Mouse (Mus musculus) hindbrain, embryonic 16.5 days (tissue): ENCODE measurements around the gene Spata20. TPM values are rescaled to one million over a fixed set of nuclear protein-coding genes. Genes with fewer than 3 reads are reported as not detected.

Source experiments
- ATAC-seq: fragments of 200-750 bp; cut with Nextera tagmentation; 2 replicates; pipeline ENCODE4 v1.8.0; 2017; ENCODE audit warnings: moderate TSS enrichment, moderate library complexity
- H3K27ac ChIP-seq: fragments of 300-500 bp; sonication (generic); 2 replicates; pipeline ENCODE4 v1.5.1; 2014; ENCODE audit warnings: low read depth, mild to moderate bottlenecking, control low read depth, low read length, moderate library complexity
- H3K27me3 ChIP-seq: fragments of 300-500 bp; sonication (generic); replicated peaks from 2 replicates; pipeline ENCODE4 v1.6.1; 2014; ENCODE audit warnings: low read length; ENCODE audit not compliant: control insufficient read depth, insufficient read depth
- H3K36me3 ChIP-seq: fragments of 300-500 bp; sonication (generic); 2 replicates; pipeline ENCODE4 v1.6.1; 2014; ENCODE audit warnings: mild to moderate bottlenecking, low read length, moderate library complexity, mixed read lengths; ENCODE audit not compliant: control insufficient read depth, insufficient read depth
- H3K4me1 ChIP-seq: fragments of 300-500 bp; sonication (generic); 2 replicates; pipeline ENCODE4 v1.6.1; 2014; ENCODE audit warnings: low read depth, low read length; ENCODE audit not compliant: control insufficient read depth, insufficient read depth
- H3K4me2 ChIP-seq: fragments of 300-500 bp; sonication (generic); 2 replicates; pipeline ENCODE4 v1.6.1; 2014; ENCODE audit warnings: mild to moderate bottlenecking, low read length, control low read depth, moderate library complexity
- H3K4me3 ChIP-seq: fragments of 300-500 bp; sonication (generic); 2 replicates; pipeline ENCODE4 v1.5.1; 2014; ENCODE audit warnings: mild to moderate bottlenecking, low read length, control low read depth, moderate library complexity
- H3K9ac ChIP-seq: fragments of 300-500 bp; sonication (generic); 2 replicates; pipeline ENCODE4 v1.6.1; 2014; ENCODE audit warnings: low read depth, mild to moderate bottlenecking, control low read depth, low read length, moderate library complexity
- H3K9me3 ChIP-seq: fragments of 300-500 bp; sonication (generic); 2 replicates; pipeline ENCODE4 v1.6.1; 2014; ENCODE audit warnings: mild to moderate bottlenecking, low read length, moderate library complexity; ENCODE audit not compliant: control insufficient read depth
- WGBS: fragments of 180-500 bp; shearing (Covaris S2); extraction: QIAGEN DNeasy Blood & Tissue Kit; methylation state at CpG from one replicate; pipeline ENCODE4 v1.1.7; 2014; 5-methylcytosine and 5-hydroxymethylcytosine counted together
- polyA plus RNA-seq: library from polyadenylated mRNA; unstranded; fragments of >200 nt; fragmentation: Nextera tagmentation; extraction: Ambion mirVana; gene quantifications from 2 replicates; pipeline ENCODE4 v1.2.1, GENCODE M21; 2015

Gene Spata20
- polyA plus RNA-seq, 1 experiment from 2014 or later, result 0.64 TPM

- 0% methylated on average over 21 of the region's 26 CpGs for WGBS
- Histone ChIP-seq H3K4me1 (peaks cover 18% of the 10 kb centered on the region), H3K9ac (peak within 1 kb of the TSS; percentile 58), H3K27ac (peak within 1 kb of the TSS; percentile 55), H3K27me3 (peaks cover 2% of the 10 kb centered on the region; the same call in 1 of the 2 replicates), H3K4me2 (peak within 1 kb of the TSS; percentile 60), H3K9me3 (no peaks in the 10 kb centered on the region), H3K36me3 (no peaks in the 10 kb centered on the region), H3K4me3 (peak within 1 kb of the TSS; percentile 36)
- peak; percentile 40; the same call in 1 of the 2 replicates for ATAC-seq
Observed at GRCm38 (mm10) chr11:94499661-94500152, 13.7 kb upstream of the Spata20 start, which contains the start of gene Epn3. Gene Epn3, minus strand, starts transcription at chr11:94499974.

- Histone ChIP-seq H3K36me3 (no peaks in the 10 kb centered on the region), H3K9ac (peak overlapping the region; percentile 58), H3K4me1 (peaks cover 18% of the 10 kb centered on the region), H3K27ac (0 out of 2 replicates have a peak overlapping the region, but pooled peaks have one; percentile 7), H3K4me3 (peak overlapping the region; percentile 36), H3K4me2 (peak overlapping the region; percentile 60), H3K9me3 (no peaks in the 10 kb centered on the region), H3K27me3 (peaks cover 2% of the 10 kb centered on the region; the same call in 1 of the 2 replicates)
- ATAC-seq, result peak; percentile 59
- 8% methylated on average over 2 of the region's 2 CpGs for WGBS
Observed at GRCm38 (mm10) chr11:94499035-94499434, 13.1 kb upstream of the Spata20 start.

DNA sequence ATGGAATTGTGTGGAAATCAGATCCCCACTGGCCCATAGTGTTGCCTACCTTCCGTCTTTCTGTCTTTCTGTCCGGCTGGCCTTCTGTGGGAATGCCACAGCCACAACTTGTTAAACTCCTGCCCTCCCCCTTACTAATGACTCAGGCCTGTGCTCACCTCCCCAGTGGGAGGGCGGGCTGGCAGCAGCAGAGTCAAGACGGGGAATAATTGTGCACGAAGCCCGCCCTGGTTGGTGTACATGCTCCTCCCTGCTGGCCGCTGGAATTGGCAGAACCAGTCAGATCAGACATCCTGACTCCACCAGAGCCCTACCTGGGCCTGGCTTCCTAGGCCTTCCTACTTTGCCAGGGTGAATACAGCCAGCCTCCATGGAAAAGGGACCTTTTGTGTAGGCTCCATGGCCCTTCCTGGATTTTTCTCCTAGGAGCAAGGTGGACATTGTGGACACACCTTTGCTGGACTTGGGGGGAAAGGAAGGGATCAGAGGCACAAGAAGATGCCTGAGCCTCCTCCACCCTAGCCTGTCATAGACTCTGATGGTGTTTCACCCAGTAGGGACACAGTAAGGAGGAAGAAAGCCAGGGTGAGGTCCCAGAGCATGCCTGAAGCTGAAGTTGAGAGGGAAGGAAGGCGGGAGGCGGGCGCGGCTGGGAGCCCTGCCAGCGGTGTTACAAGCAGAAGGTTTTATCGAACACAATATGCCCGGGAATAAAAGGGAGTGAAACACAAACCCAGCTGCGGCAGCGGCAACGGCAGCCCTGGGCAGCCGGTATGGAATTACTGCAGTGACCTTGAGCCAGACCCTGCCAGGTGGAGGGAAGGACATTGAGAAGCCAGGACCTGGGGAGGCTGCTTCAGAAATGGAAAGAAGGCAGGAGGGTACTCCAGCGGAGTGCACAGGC lies 12.4 kb upstream of the Spata20 start:
- H3K27me3 ChIP-seq, result peaks cover 2% of the 10 kb centered on the region; the same call in 1 of the 2 replicates
- H3K9me3 ChIP-seq, result no peaks in the 10 kb centered on the region
- H3K27ac ChIP-seq, result peak overlapping the region; percentile 54; the same call in 1 of the 2 replicates

DNA sequence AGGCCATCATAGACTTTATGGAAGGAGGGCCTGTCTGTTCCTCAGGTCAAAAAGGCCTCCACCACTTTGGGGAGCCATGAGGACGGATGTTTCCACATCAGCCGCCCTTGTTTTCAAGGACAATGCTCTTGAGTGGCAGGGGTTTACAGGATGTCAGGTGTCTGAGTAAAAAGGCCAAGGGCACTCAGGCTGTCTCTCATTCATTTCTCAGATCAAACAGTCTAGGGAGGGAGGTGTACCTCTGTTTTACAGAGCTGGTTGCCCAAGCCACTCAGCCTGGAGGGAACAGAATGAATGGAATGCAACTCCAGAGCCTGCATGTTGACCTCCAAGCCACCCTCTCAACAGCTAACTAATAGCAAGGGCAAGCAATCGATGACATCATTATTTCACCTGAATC lies 9.4 kb upstream of the Spata20 start:
- H3K9ac ChIP-seq, result no peak overlapping the region
- H3K27me3 ChIP-seq, result peaks cover 5% of the 10 kb centered on the region
- peaks cover 20% of the 10 kb centered on the region for H3K4me1 ChIP-seq
- no peak for ATAC-seq
- H3K4me3 ChIP-seq, result no peak overlapping the region
- no peak overlapping the region for H3K4me2 ChIP-seq
- no peaks in the 10 kb centered on the region for H3K9me3 ChIP-seq
- 75% methylated on average over 3 of the region's 3 CpGs for WGBS
- H3K27ac ChIP-seq, result no peak overlapping the region
- no peaks in the 10 kb centered on the region for H3K36me3 ChIP-seq

More for the DNA sequence above, 12.4 kb upstream of the Spata20 start:
- Histone ChIP-seq H3K36me3 (no peaks in the 10 kb centered on the region), H3K4me1 (peaks cover 18% of the 10 kb centered on the region), H3K9ac (peak overlapping the region; percentile 7; the same call in 1 of the 2 replicates), H3K4me3 (no peak overlapping the region; the same call in 1 of the 2 replicates), H3K4me2 (peak overlapping the region; percentile 60)
- peak; percentile 53 for ATAC-seq
- WGBS, result 19% methylated on average over 19 of the region's 19 CpGs

DNA sequence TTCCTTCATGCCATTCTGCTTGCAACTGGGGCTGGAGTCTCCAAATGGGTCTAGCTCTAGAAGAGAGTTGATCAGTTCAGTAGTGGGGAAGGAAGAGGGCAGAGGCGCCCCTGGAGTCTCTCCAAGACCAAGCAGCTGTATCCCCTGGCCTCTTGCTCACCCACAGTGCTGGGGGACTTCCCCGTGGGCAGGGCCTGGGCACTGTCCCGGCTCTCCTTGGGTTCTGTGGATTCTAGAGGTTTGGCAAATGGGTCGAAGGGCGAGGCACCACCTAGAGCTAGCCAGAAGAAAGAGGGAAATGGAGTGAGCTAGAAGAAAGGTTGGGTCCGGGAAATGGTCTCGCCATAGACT lies 5.7 kb upstream of the Spata20 start:
- Histone ChIP-seq H3K9ac (peak overlapping the region; percentile 63; the same call in 1 of the 2 replicates), H3K27ac (no peak overlapping the region), H3K4me3 (peak overlapping the region; percentile 49), H3K36me3 (no peaks in the 10 kb centered on the region), H3K9me3 (no peaks in the 10 kb centered on the region), H3K4me1 (peaks cover 3% of the 10 kb centered on the region; the same call in 1 of the 2 replicates), H3K4me2 (peak overlapping the region; percentile 74), H3K27me3 (peaks cover 3% of the 10 kb centered on the region)
- 67% methylated on average over 7 of the region's 7 CpGs for WGBS
- ATAC-seq, result no peak

DNA sequence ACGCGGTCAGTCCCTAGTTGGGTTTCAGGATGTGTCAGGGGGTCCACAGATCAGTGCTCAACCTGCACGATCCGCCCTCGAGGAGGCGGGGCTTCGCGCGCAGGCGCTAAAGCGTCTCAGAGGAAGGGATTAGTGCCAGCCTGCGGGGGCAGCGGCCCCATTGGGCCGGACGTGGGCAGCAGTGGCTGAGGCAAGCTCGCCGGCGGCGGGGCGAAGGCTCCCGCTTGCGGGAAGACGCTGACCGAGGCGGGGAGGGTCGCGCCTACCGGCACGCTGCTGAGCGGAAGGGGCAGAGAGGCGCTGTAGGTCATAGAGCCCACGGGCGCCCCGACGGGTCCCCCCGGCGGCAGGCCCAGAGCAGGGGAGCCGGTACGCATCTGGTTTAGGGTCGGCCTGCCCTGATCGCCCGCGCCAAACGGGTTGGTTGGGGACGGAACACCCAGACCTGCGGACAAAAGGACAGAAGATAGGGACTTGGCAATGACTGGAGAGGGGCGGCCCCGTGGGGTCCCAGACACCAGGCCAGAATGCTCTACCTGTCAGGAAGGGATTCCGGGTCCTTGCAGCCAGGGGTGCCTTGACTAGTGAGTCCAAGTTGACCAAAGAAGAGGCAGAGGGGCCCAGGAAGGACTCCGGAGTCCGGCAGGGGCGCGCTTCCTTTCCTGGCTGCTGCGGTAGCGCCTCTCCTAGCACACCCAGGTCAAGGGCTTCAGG lies 5.2 kb upstream of the Spata20 start:
- 5% methylated on average over 55 of the region's 55 CpGs for WGBS
- Histone ChIP-seq H3K9ac (peak overlapping the region; percentile 63), H3K4me3 (peak overlapping the region; percentile 49), H3K4me2 (peak overlapping the region; percentile 74), H3K27me3 (peaks cover 3% of the 10 kb centered on the region), H3K36me3 (no peaks in the 10 kb centered on the region), H3K27ac (no peak overlapping the region), H3K4me1 (peaks cover 3% of the 10 kb centered on the region; the same call in 1 of the 2 replicates), H3K9me3 (no peaks in the 10 kb centered on the region)
- peak; percentile 63 for ATAC-seq

DNA sequence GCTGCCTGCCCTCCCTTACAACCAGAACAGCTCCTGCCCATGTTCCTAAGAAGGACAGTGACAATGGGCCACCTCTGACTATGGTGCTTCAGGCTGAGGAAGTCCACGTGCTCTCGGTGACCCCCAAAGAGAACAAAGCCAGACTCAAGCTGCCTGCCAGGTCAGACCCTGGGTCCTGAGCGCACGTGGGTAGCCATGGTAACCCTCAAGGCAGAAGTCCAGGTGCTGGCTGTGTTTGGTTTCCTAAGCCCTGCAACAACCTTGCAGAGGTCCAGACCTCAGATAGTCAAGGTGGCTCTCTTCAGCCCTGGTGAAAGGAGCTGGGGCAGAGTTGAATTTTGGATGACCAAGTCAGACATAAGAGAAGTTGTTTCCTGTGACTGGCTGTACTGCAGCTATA lies 3.8 kb upstream of the Spata20 start:
- no peak overlapping the region for H3K4me2 ChIP-seq
- H3K9ac ChIP-seq, result no peak overlapping the region
- H3K4me1 ChIP-seq, result peaks cover 3% of the 10 kb centered on the region; the same call in 1 of the 2 replicates
- WGBS, result 32% methylated on average over 4 of the region's 4 CpGs
- no peak for ATAC-seq
- no peak overlapping the region for H3K4me3 ChIP-seq
- peaks cover 3% of the 10 kb centered on the region for H3K27me3 ChIP-seq
- no peaks in the 10 kb centered on the region for H3K9me3 ChIP-seq
- H3K36me3 ChIP-seq, result no peaks in the 10 kb centered on the region
- H3K27ac ChIP-seq, result no peak overlapping the region

DNA sequence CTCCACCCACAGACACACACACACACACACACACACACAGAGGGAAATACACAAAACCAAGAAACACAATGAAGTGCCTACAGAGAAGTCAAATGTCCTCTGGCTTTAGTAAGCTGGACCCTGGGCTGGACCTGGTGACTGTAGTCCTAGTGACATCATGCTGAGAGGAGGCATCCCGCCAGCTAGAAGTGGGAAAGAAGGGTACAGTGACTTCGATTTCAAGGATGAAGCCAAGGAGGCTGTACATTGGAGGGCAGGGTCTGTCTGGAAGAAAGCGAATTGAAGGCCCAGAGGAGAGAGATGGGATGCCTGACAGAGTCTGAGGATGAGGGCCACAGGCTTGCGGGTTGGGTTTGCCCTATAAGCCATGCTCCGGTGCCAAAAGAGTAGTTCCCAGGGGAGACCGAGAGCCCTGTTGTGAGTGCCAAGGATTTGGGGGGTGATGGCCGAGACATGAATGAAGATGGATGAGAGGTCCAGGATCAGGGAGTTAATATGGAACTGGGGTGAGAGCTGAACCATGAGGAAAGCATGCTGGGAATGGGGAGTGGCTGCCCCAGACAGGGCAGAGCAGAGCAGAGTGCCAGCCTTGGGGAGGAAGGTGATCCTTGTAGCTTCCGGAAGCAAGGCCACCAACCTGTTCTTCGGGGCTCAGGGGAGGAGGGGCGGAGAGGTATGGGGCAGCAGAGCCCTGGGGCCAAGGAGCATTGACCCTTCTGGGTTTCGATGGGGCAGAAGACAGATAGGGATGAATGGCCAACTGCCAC lies 3.0 kb upstream of the Spata20 start:
- Histone ChIP-seq H3K4me2 (no peak overlapping the region), H3K9me3 (no peaks in the 10 kb centered on the region), H3K36me3 (no peaks in the 10 kb centered on the region), H3K27me3 (peaks cover 3% of the 10 kb centered on the region), H3K4me3 (no peak overlapping the region), H3K4me1 (peaks cover 3% of the 10 kb centered on the region; the same call in 1 of the 2 replicates), H3K27ac (no peak overlapping the region), H3K9ac (no peak overlapping the region)
- WGBS, result 91% methylated on average over 11 of the region's 11 CpGs
- ATAC-seq, result no peak
